Mouse (Mus musculus): ENCODE data around the gene Clnk. TPM values are rescaled to one million over a fixed set of nuclear protein-coding genes. Genes with fewer than 3 reads are reported as not detected.

Gene Clnk
- polyA plus RNA-seq, 1 experiment from 2014 or later: not detected

DNA sequence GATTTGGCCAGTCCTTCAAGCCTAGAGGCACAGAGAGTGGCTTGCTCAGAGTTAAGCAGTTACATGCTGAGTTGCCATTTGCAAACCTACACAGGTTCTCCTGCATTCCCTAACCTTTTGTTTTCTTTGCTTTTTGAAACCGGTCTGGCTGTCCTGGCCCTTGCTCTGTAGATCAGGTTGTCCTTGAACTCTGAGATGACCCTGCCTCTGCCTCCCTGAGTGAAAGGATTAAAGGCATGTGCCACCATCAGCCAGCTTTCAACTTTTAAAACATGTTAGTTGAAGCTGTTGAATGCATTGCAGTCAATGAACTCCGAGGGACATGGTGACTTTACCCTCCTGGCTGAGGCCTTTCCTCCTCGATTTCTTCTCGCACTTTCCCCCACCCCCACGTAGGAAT lies 217.8 kb downstream of the Clnk start:
- Histone ChIP-seq H3K9me3 (no peaks in the 10 kb centered on the region), H3K9ac (replicated peaks) (no peak overlapping the region), H3K36me3 (no peaks in the 10 kb centered on the region), H3K27me3 (no peaks in the 10 kb centered on the region), H3K27ac (no peak overlapping the region), H3K4me1 (replicated peaks) (no peaks in the 10 kb centered on the region), H3K4me2 (no peak overlapping the region), H3K4me3 (replicated peaks) (no peak overlapping the region)
- WGBS: 87% methylated on average over 5 of the region's 5 CpGs
- no peak for ATAC-seq (ENCODE audit: insufficient number of reproducible peaks, insufficient read depth, low FRiP score, low TSS enrichment, low read depth)

Other genes starting within 250 kb of the Clnk start
- gene Zfp518b, start 192.0 kb downstream of the Clnk start, polyA plus RNA-seq (2016; fragmentation: Nextera tagmentation; extraction: Ambion mirVana): 35.0 and 38.3 TPM in 2 replicates

Measured in limb, embryonic 12.5 days (tissue).